Mouse (Mus musculus): ENCODE data around the gene Mrvi1.

- no peak for TF ChIP-seq CTCF (IDR thresholded peaks at IDR 0.05; ENCODE audit: borderline replicate concordance, extremely low read depth, insufficient read depth, insufficient read length)
- TF ChIP-seq POLR2A (IDR thresholded peaks at IDR 0.05; ENCODE audit: borderline replicate concordance, extremely low read depth, insufficient read depth, insufficient read length, poor library complexity, severe bottlenecking): no peak
Measured at GRCm38 (mm10) chr7:110949785-110950620, 32.3 kb downstream of the Mrvi1 start.

Data from brain, embryonic 14.5 days (tissue).